Comparison of ENCODE assay signal across 23 mouse cellular contexts in the genomic region with DNA sequence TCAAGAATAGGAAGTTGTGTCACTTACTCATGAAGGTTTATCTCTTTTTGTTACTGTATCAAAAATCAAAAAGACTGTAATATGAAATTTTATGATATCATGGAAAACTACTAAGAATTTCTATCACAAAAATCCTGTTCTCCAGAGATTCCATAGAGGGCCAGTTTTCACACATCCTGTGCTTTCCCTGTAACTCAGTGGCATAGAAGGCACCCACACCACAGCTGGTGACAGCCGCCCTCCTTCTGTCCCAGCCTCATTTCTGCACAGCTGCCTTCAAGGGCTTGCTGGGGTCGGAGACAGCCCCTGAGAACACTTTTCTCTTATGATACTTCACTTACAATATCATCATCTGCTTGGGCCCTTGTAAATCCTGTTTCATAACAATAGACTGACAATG.
DNase-seq lines count a peak whose midpoint lies in the region; ATAC-seq lines count a peak whose summit lies in the region.
"Had no signal": no experiment of that assay in that cellular context is flagged by ENCODE, and none has a peak within 500 bp of the region (broad histone marks: within the 10 kb centered on the region; RNA-seq: fewer than 3 reads in every experiment).

No protein-coding gene starts in this region.

- peaks cover 17% of the 10 kb centered on the region for H3K4me1 ChIP-seq in heart, embryonic 12.5 days (replicated peaks)

- H3K27me3 ChIP-seq in heart, embryonic 12.5 days (replicated peaks) = no peaks in the 10 kb centered on the region
- H3K27me3 ChIP-seq: CH12.LX, Patski had no signal

- no peak overlapping the region for H3K9ac ChIP-seq in heart, embryonic 12.5 days

- 0 out of 2 replicates have a peak, but pooled peaks cover 4% of the 10 kb centered on the region for H3K9me3 ChIP-seq in heart, embryonic 12.5 days (replicated peaks)
- H3K9me3 ChIP-seq: G1E had no signal

- no peaks in the 10 kb centered on the region for H3K36me3 ChIP-seq in heart, embryonic 12.5 days
- H3K36me3 ChIP-seq: G1E had no signal

- H3K4me2 ChIP-seq in heart, embryonic 12.5 days = no peak overlapping the region

- DNase-seq in frontal cortex, postnatal 14 days (ENCODE audit: low spot score in 2 of 2) = no peak
- DNase-seq in heart, adult 11 months = peak; percentile 61
- DNase-seq in brain, adult 2 months (ENCODE audit: low read depth, low spot score) = peak; percentile 22
- DNase-seq in MN1 (ENCODE audit: low spot score) = no peak
- DNase-seq: adrenal gland, adult 2 months; adrenal gland, adult 8-10 months; adrenal gland, postnatal 10 days; adrenal gland, postnatal 14 days; adrenal gland, postnatal 25 days; adrenal gland, postnatal 36 days; B cell, adult 2 months; cerebellum, adult 11 months; cerebellum, adult 11-12 months; cerebellum, adult 18-20 months; cerebellum, adult 2 months; cerebellum, adult 8-10 months had no signal

- WGBS in heart, embryonic 12.5 days = 77% methylated on average over 2 of the region's 2 CpGs

- ATAC-seq in frontal cortex, adult (ENCODE audit: low TSS enrichment) = peak; percentile 72; the same call in 1 of the 2 replicates
- no peak for ATAC-seq in heart, embryonic 12.5 days (ENCODE audit: insufficient number of reproducible peaks, low FRiP score)
- ATAC-seq: activated CD4-positive, CD25-positive, alpha-beta regulatory T cell, adult 4 months; CD4-positive, CD25-positive, alpha-beta regulatory T cell, adult 4 months; Patski had no signal

- H3K27ac ChIP-seq in heart, embryonic 12.5 days (ENCODE audit: poor library complexity, severe bottlenecking) = no peak overlapping the region

- no peak overlapping the region for H3K4me3 ChIP-seq in heart, embryonic 12.5 days

Comparison
In these comparisons a context has a peak if more than half of its experiments do, and no peak if none do; other contexts are left out.
1. DNase-seq: peak in heart, adult 11 months (single experiment) and brain, adult 2 months (single experiment); none in frontal cortex, postnatal 14 days (0 of 2) and MN1 (single experiment).